Mouse (Mus musculus): ENCODE results near the gene Fer. TPM values are rescaled to one million over a fixed set of nuclear protein-coding genes. Genes with fewer than 3 reads are reported as not detected.

Gene Fer
- polyA plus RNA-seq, 1 experiment, result 10.9 TPM

DNA sequence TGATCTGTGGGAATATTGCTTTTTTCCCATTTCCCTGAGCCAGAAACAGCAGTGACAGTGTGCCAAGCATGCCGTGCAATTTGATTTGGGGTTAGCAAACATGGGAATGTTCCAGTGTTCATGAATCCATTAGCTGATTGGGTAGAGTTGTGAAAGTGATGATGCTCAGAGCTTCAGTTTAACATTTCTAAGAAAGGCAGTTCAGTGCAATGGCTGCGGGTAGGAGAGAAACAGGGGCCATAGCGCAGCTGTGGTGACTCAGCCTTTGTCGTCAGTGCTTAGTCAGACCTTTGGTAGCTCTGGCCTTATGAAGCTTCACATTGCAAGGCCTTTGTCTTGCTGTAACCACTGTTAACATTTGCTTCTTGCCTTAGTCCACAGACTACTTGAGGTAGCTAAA is 85.9 kb downstream of the Fer start:
- TF ChIP-seq REST (IDR thresholded peaks at IDR 0.05; ENCODE audit: insufficient read depth, insufficient read length), result no peak
- no peak for TF ChIP-seq CEBPB (IDR thresholded peaks at IDR 0.05; ENCODE audit: insufficient read depth, poor library complexity, severe bottlenecking)
- no peak for TF ChIP-seq USF1 (IDR thresholded peaks at IDR 0.05; ENCODE audit: low read depth)
- peak in 2 of 3 experiments; percentile 17 to 85 for TF ChIP-seq MYOG (IDR thresholded peaks at IDR 0.05; ENCODE audit: control insufficient read depth in 1 of 3, insufficient read depth in 1 of 3, insufficient read length in 2 of 3, low read depth in 2 of 3)
- no peak for TF ChIP-seq MAX (IDR thresholded peaks at IDR 0.05; ENCODE audit: low read depth)
- peak; percentile 39 for TF ChIP-seq TCF12 (IDR thresholded peaks at IDR 0.05; ENCODE audit: insufficient read depth, poor library complexity, severe bottlenecking)
- TF ChIP-seq MYOD1 (IDR thresholded peaks at IDR 0.05; ENCODE audit: control insufficient read depth in 1 of 3, insufficient read length in 2 of 3, low read depth in 2 of 3), result peak in 2 of 3 experiments; percentile 81 to 85
- Histone ChIP-seq H3K27me3 (ENCODE audit: control insufficient read depth, insufficient read depth, insufficient read length) (no peaks in the 10 kb centered on the region), H3ac (ENCODE audit: control insufficient read depth, insufficient read length) (no peak overlapping the region), H3K36me3 (ENCODE audit: control insufficient read depth, insufficient read depth) (peaks cover 7% of the 10 kb centered on the region), H3K4me2 (ENCODE audit: low read depth) (peak overlapping the region; percentile 70), H3K4me3 (no peak overlapping the region), H3K79me2 (ENCODE audit: control insufficient read depth, insufficient read depth) (no peaks in the 10 kb centered on the region)

DNA sequence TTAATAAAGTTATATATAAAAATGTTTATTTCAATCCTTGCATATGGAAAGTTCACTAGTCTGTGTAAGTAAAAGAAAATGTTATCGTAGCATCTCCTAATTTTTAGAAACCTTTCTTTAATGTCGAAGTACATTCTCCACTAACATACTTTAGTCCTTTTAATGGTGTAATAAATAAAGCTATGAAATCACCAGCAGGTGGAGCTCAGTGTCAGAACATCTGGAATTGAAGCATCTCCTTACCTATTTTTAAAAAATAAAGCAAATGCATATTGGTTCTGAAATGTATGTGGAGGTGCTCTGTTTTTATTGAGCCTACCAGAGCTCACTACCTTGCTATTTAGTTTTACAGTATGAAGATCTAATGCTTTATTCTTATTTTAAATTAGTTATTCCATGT is 88.6 kb downstream of the Fer start:
- no peak overlapping the region for H3ac ChIP-seq (ENCODE audit: control insufficient read depth, insufficient read length)

DNA sequence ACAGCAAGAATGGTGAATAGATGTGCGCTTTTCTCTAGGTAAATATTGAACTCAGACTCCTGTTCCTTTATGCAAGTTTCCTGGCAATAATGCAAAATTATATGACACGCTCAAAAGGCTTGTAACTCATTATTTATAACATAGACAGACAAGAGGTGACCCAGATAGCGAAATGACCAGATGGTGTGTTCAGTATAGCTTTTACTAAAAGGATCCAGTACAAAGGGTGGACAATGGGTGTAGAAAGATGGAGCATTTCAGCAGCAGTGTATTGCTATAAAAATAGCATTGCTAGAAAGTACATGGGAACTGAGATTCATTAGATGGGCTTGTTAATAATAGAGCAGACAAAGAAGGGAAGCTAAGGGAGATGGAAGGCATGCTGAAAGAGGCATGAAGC is 104.2 kb downstream of the Fer start:
- TF ChIP-seq MAX (IDR thresholded peaks at IDR 0.05; ENCODE audit: low read depth), result no peak
- no peak for TF ChIP-seq MYOD1 (IDR thresholded peaks at IDR 0.05; ENCODE audit: control insufficient read depth in 1 of 3, insufficient read length in 2 of 3, low read depth in 2 of 3)
- no peak for TF ChIP-seq E2F4 (IDR thresholded peaks at IDR 0.05; ENCODE audit: insufficient read depth)
- TF ChIP-seq CEBPB (IDR thresholded peaks at IDR 0.05; ENCODE audit: insufficient read depth, poor library complexity, severe bottlenecking), result no peak
- no peak for TF ChIP-seq POLR2AphosphoS2 (IDR thresholded peaks at IDR 0.05; ENCODE audit: insufficient read length, low read depth)
- no peak for TF ChIP-seq USF1 (IDR thresholded peaks at IDR 0.05; ENCODE audit: low read depth)
- TF ChIP-seq SRF (IDR thresholded peaks at IDR 0.05; ENCODE audit: control insufficient read depth, insufficient read length, low read depth), result no peak
- TF ChIP-seq POLR2A (IDR thresholded peaks at IDR 0.05; ENCODE audit: insufficient read length, low read depth), result no peak
- TF ChIP-seq MYOG (IDR thresholded peaks at IDR 0.05; ENCODE audit: control insufficient read depth in 1 of 3, insufficient read depth in 1 of 3, insufficient read length in 2 of 3, low read depth in 2 of 3), result no peak
- TF ChIP-seq TCF3 (IDR thresholded peaks at IDR 0.05; ENCODE audit: insufficient read length, low read depth), result no peak
- TF ChIP-seq REST (IDR thresholded peaks at IDR 0.05; ENCODE audit: insufficient read depth, insufficient read length), result no peak
- TF ChIP-seq TCF12 (IDR thresholded peaks at IDR 0.05; ENCODE audit: insufficient read depth, poor library complexity, severe bottlenecking), result no peak
- Histone ChIP-seq H3K36me3 (ENCODE audit: control insufficient read depth, insufficient read depth) (no peaks in the 10 kb centered on the region), H3K27me3 (ENCODE audit: control insufficient read depth, insufficient read depth, insufficient read length) (no peaks in the 10 kb centered on the region), H3K79me2 (ENCODE audit: control insufficient read depth, insufficient read depth) (no peaks in the 10 kb centered on the region), H3K4me3 (no peak overlapping the region), H3ac (ENCODE audit: control insufficient read depth, insufficient read length) (no peak overlapping the region), H3K4me2 (ENCODE audit: low read depth) (no peak overlapping the region)

More for the DNA sequence above, 88.6 kb downstream of the Fer start:
- peaks cover 3% of the 10 kb centered on the region for H3K36me3 ChIP-seq (ENCODE audit: control insufficient read depth, insufficient read depth)
- H3K27me3 ChIP-seq (ENCODE audit: control insufficient read depth, insufficient read depth, insufficient read length), result no peaks in the 10 kb centered on the region
- H3K4me3 ChIP-seq, result no peak overlapping the region
- TF ChIP-seq MAX (IDR thresholded peaks at IDR 0.05; ENCODE audit: low read depth) (no peak), E2F4 (IDR thresholded peaks at IDR 0.05; ENCODE audit: insufficient read depth) (no peak), POLR2A (IDR thresholded peaks at IDR 0.05; ENCODE audit: insufficient read length, low read depth) (no peak), POLR2AphosphoS2 (IDR thresholded peaks at IDR 0.05; ENCODE audit: insufficient read length, low read depth) (no peak)
- H3K4me2 ChIP-seq (ENCODE audit: low read depth), result no peak overlapping the region
- no peaks in the 10 kb centered on the region for H3K79me2 ChIP-seq (ENCODE audit: control insufficient read depth, insufficient read depth)

DNA sequence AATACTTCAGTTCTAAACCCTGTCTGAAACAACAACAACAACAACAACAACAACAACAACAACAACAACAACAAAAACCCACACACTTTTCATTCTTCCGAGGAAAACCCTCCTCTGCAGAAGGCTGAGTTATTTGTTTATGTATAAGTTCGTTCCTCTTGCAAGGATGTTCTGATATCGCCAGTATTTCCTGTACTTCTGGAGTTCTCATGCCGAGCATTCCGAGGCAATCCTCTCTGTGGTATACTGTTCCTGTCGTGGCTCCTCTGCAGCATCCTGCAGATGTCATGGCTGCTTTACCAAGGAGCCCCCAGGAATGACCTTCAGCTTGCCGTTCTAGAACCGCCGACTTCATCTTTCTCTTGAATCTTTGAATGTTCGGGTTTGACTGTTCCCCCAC is 106.6 kb downstream of the Fer start:
- Histone ChIP-seq H3K4me3 (no peak overlapping the region), H3K4me2 (ENCODE audit: low read depth) (no peak overlapping the region), H3ac (ENCODE audit: control insufficient read depth, insufficient read length) (no peak overlapping the region), H3K36me3 (ENCODE audit: control insufficient read depth, insufficient read depth) (peaks cover 3% of the 10 kb centered on the region), H3K27me3 (ENCODE audit: control insufficient read depth, insufficient read depth, insufficient read length) (no peaks in the 10 kb centered on the region), H3K79me2 (ENCODE audit: control insufficient read depth, insufficient read depth) (no peaks in the 10 kb centered on the region)
- TF ChIP-seq MYOG (IDR thresholded peaks at IDR 0.05; ENCODE audit: control insufficient read depth in 1 of 3, insufficient read depth in 1 of 3, insufficient read length in 2 of 3, low read depth in 2 of 3), result no peak
- TF ChIP-seq E2F4 (IDR thresholded peaks at IDR 0.05; ENCODE audit: insufficient read depth), result no peak
- TF ChIP-seq USF1 (IDR thresholded peaks at IDR 0.05; ENCODE audit: low read depth), result no peak
- no peak for TF ChIP-seq REST (IDR thresholded peaks at IDR 0.05; ENCODE audit: insufficient read depth, insufficient read length)
- no peak for TF ChIP-seq CEBPB (IDR thresholded peaks at IDR 0.05; ENCODE audit: insufficient read depth, poor library complexity, severe bottlenecking)
- TF ChIP-seq TCF12 (IDR thresholded peaks at IDR 0.05; ENCODE audit: insufficient read depth, poor library complexity, severe bottlenecking), result no peak
- TF ChIP-seq POLR2A (IDR thresholded peaks at IDR 0.05; ENCODE audit: insufficient read length, low read depth), result no peak
- no peak for TF ChIP-seq MYOD1 (IDR thresholded peaks at IDR 0.05; ENCODE audit: control insufficient read depth in 1 of 3, insufficient read length in 2 of 3, low read depth in 2 of 3)
- TF ChIP-seq POLR2AphosphoS2 (IDR thresholded peaks at IDR 0.05; ENCODE audit: insufficient read length, low read depth), result no peak
- TF ChIP-seq SRF (IDR thresholded peaks at IDR 0.05; ENCODE audit: control insufficient read depth, insufficient read length, low read depth), result no peak

DNA sequence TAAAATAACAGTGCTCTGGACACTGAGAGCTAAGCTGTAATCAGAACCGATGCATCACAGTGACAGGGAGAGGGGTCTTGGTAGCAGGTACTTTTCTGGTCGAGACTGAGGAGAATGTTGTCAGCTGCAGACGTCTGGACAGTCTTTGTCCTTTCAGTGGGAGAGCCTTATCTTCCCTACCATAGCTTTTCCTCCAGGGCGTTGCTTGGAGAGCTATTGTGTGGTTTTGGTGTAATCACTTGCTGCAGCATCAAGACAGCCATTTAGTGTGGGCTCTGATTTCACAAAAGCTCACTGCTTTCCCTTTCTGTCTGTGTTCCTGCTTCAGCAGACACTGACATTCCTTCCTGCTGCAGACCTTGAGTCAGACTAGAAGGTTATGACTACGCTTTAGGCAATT is 107.4 kb downstream of the Fer start:
- Histone ChIP-seq H3K4me2 (ENCODE audit: low read depth) (no peak overlapping the region), H3K79me2 (ENCODE audit: control insufficient read depth, insufficient read depth) (no peaks in the 10 kb centered on the region), H3K36me3 (ENCODE audit: control insufficient read depth, insufficient read depth) (peaks cover 6% of the 10 kb centered on the region), H3K27me3 (ENCODE audit: control insufficient read depth, insufficient read depth, insufficient read length) (no peaks in the 10 kb centered on the region), H3K4me3 (no peak overlapping the region), H3ac (ENCODE audit: control insufficient read depth, insufficient read length) (no peak overlapping the region)
- TF ChIP-seq POLR2AphosphoS2 (IDR thresholded peaks at IDR 0.05; ENCODE audit: insufficient read length, low read depth), result no peak
- no peak for TF ChIP-seq MYOD1 (IDR thresholded peaks at IDR 0.05; ENCODE audit: control insufficient read depth in 1 of 3, insufficient read length in 2 of 3, low read depth in 2 of 3)
- no peak for TF ChIP-seq REST (IDR thresholded peaks at IDR 0.05; ENCODE audit: insufficient read depth, insufficient read length)
- TF ChIP-seq E2F4 (IDR thresholded peaks at IDR 0.05; ENCODE audit: insufficient read depth), result no peak
- TF ChIP-seq TCF12 (IDR thresholded peaks at IDR 0.05; ENCODE audit: insufficient read depth, poor library complexity, severe bottlenecking), result no peak

Measured in myocyte (in vitro differentiated cells).